Mouse (Mus musculus): ENCODE measurements around the gene Slain2. TPM values are rescaled to one million over a fixed set of nuclear protein-coding genes. Genes with fewer than 3 reads are reported as not detected.

Slain2 gene
- polyA plus RNA-seq, 1 experiment from 2014 or later = 15.7 TPM

DNA sequence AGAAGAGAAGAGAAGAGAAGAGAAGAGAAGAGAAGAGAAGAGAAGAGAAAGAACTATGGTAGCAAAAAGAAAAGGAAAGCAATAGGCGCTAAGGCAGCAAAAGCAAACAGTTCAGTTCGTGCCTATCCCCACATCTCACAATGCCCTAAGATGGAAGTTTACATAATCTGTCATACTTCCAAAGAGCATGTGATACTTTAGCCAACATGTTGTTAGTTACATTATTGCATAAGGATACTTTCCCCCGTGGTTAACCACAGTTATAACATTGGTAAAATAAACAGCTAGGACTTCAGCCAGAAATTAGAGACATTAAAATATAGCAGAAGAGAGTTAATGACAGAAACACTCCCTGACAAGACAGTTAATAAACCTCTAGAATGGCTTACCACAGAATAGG lies 30.4 kb upstream of the Slain2 start:
- Histone ChIP-seq H3K4me3 (no peak overlapping the region), H3K27me3 (no peaks in the 10 kb centered on the region), H3K4me2 (no peak overlapping the region), H3K36me3 (no peaks in the 10 kb centered on the region), H3K9me3 (no peaks in the 10 kb centered on the region), H3K4me1 (replicated peaks) (no peaks in the 10 kb centered on the region), H3K27ac (no peak overlapping the region), H3K9ac (no peak overlapping the region)
- WGBS = 85% methylated on average over 3 of the region's 3 CpGs
- ATAC-seq (ENCODE audit: low FRiP score) = no peak

DNA sequence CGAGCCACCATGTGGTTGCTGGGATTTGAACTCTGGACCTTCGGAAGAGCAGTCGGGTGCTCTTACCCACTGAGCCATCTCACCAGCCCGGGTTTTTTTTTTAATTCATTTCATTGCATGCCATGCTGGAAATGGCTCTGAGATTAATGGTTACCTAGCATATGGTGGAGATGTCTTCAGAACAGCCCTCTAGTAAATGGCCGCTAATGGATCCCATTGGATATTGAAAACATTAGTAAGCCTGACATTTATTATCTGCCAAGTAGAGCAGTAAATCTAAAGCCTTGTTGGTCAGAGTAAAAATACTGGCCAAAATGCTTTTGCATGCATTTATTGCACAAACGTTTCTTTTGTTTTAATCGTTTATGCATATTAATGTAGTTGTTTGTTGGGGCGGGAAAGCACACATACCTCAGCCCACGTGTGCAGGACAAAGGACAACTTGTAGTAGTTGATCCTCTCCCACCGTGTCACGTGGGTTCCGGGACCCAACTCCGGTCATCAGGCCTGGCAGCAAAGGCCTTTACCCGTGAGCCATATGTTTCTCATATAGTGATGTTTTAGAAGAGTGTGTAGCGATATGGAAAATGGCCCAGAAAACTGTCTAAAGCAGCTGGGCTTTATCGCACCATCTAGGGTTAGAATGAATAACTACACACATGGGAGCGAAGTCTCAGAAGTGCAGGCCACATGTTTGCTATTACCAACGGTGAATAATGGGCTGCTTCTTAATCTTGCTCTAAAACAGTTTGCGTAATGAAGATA lies 27.5 kb upstream of the Slain2 start:
- WGBS = 73% methylated on average over 19 of the region's 19 CpGs
- Histone ChIP-seq H3K27ac (no peak overlapping the region), H3K36me3 (no peaks in the 10 kb centered on the region), H3K27me3 (no peaks in the 10 kb centered on the region), H3K9me3 (no peaks in the 10 kb centered on the region), H3K4me3 (no peak overlapping the region), H3K4me1 (replicated peaks) (no peaks in the 10 kb centered on the region), H3K9ac (no peak overlapping the region), H3K4me2 (no peak overlapping the region)
- ATAC-seq (ENCODE audit: low FRiP score) = peak; percentile 65; the same call in 1 of the 2 replicates

DNA sequence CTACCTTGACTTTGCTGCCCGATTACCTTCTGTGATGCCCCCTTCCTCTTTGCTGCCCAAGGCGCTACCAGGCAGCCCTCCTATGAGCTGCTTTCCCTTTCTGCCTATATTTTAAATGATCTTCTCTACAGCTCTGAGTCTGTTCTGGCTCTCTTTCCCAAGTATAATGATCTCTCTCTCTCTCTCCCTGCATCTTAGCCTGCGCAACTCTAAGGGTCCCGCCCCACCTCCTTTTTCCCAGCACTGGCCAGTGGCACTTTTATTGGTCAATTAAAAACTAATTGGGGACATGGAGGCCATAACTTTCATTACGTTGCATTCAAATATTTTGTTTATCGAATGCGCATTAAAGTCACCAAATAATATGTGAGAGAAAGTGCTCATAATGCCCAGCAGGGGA lies 25.8 kb upstream of the Slain2 start:
- H3K27ac ChIP-seq = no peak overlapping the region
- no peaks in the 10 kb centered on the region for H3K27me3 ChIP-seq
- no peak overlapping the region for H3K4me3 ChIP-seq
- no peaks in the 10 kb centered on the region for H3K9me3 ChIP-seq
- H3K36me3 ChIP-seq = no peaks in the 10 kb centered on the region
- ATAC-seq (ENCODE audit: low FRiP score) = no peak
- H3K4me2 ChIP-seq = no peak overlapping the region
- no peaks in the 10 kb centered on the region for H3K4me1 ChIP-seq (replicated peaks)
- 92% methylated on average over 7 of the region's 7 CpGs for WGBS
- no peak overlapping the region for H3K9ac ChIP-seq

DNA sequence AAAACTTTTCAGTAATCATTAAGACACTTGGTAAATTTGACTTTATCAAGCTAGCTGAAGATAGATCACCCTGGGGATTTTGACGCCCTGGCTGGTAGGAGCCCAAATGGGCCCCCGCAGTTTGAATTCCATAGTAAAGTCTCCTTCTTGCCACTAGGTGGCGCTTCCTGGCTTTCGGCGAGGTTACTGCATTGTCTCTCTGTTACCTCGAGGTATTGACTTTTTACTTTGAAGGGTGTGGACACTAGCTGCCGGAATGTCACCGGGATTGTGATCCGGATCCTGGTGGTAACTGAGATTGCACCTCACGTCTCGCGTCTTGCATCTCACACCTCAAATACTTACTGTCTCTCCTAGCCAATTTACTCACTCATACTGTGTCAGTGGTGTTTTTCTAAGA lies 22.6 kb upstream of the Slain2 start:
- H3K9ac ChIP-seq = no peak overlapping the region
- 0 out of 2 replicates have a peak, but pooled peaks have one; percentile 39 for ATAC-seq (ENCODE audit: low FRiP score)
- no peak overlapping the region for H3K27ac ChIP-seq
- H3K4me1 ChIP-seq (replicated peaks) = no peaks in the 10 kb centered on the region
- no peaks in the 10 kb centered on the region for H3K27me3 ChIP-seq
- no peak overlapping the region for H3K4me3 ChIP-seq
- H3K36me3 ChIP-seq = no peaks in the 10 kb centered on the region
- WGBS = 5% methylated on average over 12 of the region's 12 CpGs
- H3K9me3 ChIP-seq = no peaks in the 10 kb centered on the region
- no peak overlapping the region for H3K4me2 ChIP-seq

DNA sequence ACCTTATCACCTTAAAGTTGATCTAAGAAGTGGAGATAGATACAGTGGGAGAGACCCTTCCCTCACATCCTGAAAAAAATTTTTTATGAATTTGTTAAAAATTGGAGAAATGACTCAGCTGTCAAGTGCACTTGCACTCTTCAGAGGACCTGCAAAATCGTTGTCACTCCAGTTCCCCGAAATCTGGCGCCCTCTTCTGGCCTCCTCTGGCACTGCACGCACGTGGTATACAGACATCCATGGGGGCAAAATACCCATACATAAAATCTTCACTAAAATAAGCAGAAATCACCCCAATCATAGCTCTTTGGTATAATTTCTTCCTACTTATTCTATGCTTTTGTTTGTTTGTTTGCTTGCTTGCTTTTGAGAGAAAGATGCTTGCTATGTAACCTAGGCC lies 20.1 kb upstream of the Slain2 start:
- Histone ChIP-seq H3K9me3 (no peaks in the 10 kb centered on the region), H3K4me3 (no peak overlapping the region), H3K27me3 (no peaks in the 10 kb centered on the region), H3K9ac (no peak overlapping the region), H3K4me1 (replicated peaks) (no peaks in the 10 kb centered on the region), H3K27ac (no peak overlapping the region), H3K36me3 (no peaks in the 10 kb centered on the region), H3K4me2 (no peak overlapping the region)
- ATAC-seq (ENCODE audit: low FRiP score) = no peak
- 62% methylated on average over 5 of the region's 5 CpGs for WGBS

DNA sequence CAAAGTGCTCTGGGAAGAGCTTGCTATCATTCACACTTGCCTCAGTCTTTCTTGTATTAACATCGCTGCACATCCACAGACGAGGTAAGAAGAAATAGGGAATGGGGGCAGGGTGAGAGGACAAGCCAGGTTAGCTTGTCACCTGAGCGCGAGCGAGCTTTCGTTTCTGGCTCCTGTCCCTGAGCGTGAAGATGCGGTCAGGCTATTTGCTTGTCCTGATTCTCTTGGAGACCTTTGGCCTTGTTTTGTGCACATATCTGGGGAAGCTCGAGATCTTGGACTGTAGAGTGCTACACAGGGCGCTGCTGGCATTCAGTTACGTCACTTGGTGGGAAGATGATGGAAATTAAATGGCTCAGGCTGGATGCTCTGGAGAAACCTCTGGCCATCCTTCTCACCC lies 18.8 kb upstream of the Slain2 start:
- Histone ChIP-seq H3K4me2 (no peak overlapping the region), H3K9ac (no peak overlapping the region), H3K9me3 (no peaks in the 10 kb centered on the region), H3K4me1 (replicated peaks) (no peaks in the 10 kb centered on the region), H3K4me3 (no peak overlapping the region), H3K27ac (no peak overlapping the region), H3K27me3 (no peaks in the 10 kb centered on the region), H3K36me3 (no peaks in the 10 kb centered on the region)
- ATAC-seq (ENCODE audit: low FRiP score) = no peak
- 93% methylated on average over 11 of the region's 11 CpGs for WGBS

DNA sequence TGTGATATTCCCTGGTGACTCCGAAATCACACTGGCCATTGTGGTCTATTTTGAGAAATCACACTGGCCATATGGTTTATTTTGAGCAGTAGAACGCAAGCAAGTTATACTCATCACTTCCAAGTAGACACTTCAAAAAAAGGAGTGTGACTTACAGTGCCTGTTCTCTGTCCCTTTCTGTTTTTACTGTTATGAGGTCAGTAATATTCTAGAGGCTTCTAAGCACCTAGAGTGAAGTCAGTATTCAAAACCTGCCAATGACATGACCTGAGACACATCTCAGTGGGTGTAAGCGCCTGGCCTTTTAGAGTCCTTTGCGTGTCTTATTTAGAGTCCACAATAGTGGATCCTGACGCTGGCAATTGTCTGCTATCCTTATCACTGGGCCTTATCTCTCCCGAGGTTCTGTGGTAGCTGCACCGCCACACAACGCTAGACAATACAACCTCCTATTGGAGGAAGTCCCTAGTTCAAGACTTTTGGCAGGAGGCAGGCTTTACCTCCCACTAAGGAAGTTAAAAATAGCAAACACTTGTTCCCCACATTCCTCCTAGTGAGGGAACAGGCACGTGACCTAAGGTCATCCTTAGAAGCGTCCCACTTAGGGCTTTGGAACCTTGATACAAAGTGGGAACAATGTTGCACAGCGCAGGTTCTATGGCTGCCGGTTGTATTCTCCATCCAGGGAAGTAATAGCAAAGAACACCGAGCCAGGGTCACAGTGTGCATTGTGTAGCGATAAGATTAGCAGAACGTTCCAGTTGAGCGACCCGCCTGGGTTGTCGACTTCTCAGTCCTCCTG lies 17.4 kb upstream of the Slain2 start:
- H3K9ac ChIP-seq = no peak overlapping the region

DNA sequence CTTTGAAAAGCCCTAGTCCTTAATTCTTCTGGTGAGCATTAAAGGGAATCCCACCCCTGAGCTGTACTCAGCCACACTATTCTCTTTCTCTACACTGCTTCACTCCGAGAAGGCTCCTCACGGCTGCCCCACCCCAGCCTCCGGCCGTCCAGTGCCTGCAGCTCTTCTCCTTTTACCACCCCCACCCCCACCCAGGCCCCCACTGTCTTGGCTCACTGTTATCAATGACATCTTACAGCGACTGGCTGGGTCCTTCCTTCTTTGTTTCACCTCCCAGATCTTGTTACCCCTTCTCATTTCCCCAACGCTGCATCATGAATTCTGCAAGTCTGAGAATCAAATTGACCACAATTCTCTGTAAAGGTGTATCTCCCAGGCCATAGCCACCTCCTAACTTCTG lies 16.1 kb upstream of the Slain2 start:
- Histone ChIP-seq H3K4me3 (no peak overlapping the region), H3K9ac (no peak overlapping the region), H3K4me2 (no peak overlapping the region), H3K36me3 (no peaks in the 10 kb centered on the region), H3K27me3 (no peaks in the 10 kb centered on the region), H3K4me1 (replicated peaks) (no peaks in the 10 kb centered on the region), H3K9me3 (no peaks in the 10 kb centered on the region), H3K27ac (no peak overlapping the region)
- 66% methylated on average over 6 of the region's 6 CpGs for WGBS
- ATAC-seq (ENCODE audit: low FRiP score) = no peak

More for the DNA sequence above, 17.4 kb upstream of the Slain2 start:
- Histone ChIP-seq H3K4me2 (no peak overlapping the region), H3K36me3 (no peaks in the 10 kb centered on the region), H3K4me3 (no peak overlapping the region), H3K9me3 (no peaks in the 10 kb centered on the region), H3K27ac (no peak overlapping the region), H3K27me3 (no peaks in the 10 kb centered on the region), H3K4me1 (replicated peaks) (no peaks in the 10 kb centered on the region)
- ATAC-seq (ENCODE audit: low FRiP score) = no peak
- WGBS = 82% methylated on average over 18 of the region's 18 CpGs

DNA sequence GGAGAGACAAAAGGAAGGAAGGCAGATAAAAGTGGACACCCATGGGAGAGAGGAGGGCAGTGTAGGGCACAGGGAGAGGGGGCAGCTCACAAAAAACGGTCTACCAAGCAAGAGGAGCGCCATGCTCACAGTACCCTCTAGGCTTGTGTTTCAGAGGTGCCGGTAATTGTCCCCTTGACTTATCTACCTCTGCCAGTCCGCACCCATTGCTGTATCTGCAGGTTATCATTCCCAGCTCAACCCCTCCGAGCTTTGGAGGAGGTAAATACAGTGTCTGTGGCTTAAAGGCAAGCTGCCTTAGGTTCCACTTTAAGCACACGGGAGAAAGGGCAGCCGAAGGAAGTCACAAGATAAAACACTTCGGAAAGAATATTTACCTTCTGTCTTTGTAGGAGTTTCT lies 14.8 kb upstream of the Slain2 start:
- no peak overlapping the region for H3K9ac ChIP-seq
- no peaks in the 10 kb centered on the region for H3K9me3 ChIP-seq
- no peak overlapping the region for H3K4me2 ChIP-seq
- H3K4me3 ChIP-seq = no peak overlapping the region
- 90% methylated on average over 8 of the region's 8 CpGs for WGBS
- H3K27ac ChIP-seq = no peak overlapping the region
- no peaks in the 10 kb centered on the region for H3K4me1 ChIP-seq (replicated peaks)
- no peaks in the 10 kb centered on the region for H3K36me3 ChIP-seq
- no peaks in the 10 kb centered on the region for H3K27me3 ChIP-seq
- no peak for ATAC-seq (ENCODE audit: low FRiP score)

DNA sequence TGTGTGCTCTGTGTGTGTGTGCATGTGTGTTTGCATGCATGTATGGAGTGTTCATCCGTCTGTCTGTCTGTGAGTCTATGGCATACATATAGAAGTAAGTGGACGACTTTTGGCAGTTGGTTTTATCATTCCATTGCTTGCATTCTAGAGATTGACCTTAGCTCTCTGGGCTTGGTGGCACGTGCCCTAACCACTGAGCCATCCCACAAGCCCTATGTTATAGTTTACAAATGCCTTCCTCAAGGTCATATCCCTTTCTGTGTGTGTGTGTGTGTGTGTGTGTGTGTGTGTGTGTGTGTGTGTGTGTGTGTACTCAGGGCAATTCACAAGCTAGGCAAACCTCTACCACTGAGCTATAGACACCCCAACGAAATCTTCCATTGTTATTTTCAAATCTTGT lies 12.2 kb upstream of the Slain2 start:
- H3K9me3 ChIP-seq = no peaks in the 10 kb centered on the region
- WGBS = 79% methylated on average over 4 of the region's 4 CpGs
- no peaks in the 10 kb centered on the region for H3K27me3 ChIP-seq
- no peaks in the 10 kb centered on the region for H3K36me3 ChIP-seq
- H3K4me3 ChIP-seq = no peak overlapping the region
- no peak overlapping the region for H3K4me2 ChIP-seq
- no peak overlapping the region for H3K9ac ChIP-seq
- no peaks in the 10 kb centered on the region for H3K4me1 ChIP-seq (replicated peaks)
- no peak for ATAC-seq (ENCODE audit: low FRiP score)
- no peak overlapping the region for H3K27ac ChIP-seq

DNA sequence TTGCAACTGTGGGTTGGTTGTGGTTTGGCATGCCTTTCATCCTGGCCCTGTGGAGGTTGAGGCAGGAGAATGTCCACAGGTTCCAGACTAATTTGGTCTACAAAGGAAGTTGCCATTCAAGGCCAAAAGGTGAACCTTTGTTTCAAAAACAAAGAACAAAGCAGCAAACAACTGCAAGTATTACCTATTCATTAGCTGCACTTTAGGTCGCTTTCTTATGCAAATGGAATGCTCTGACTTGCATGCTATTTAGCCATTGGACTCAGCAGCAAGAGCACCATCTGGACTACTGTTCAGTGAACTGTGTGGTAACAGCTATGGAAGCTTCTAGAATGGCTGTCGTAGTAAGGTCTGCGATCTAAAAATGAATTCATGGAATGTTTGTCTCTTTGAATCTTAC lies 11.8 kb upstream of the Slain2 start:
- no peak for ATAC-seq (ENCODE audit: low FRiP score)
- Histone ChIP-seq H3K27ac (no peak overlapping the region), H3K9me3 (no peaks in the 10 kb centered on the region), H3K9ac (no peak overlapping the region), H3K27me3 (no peaks in the 10 kb centered on the region), H3K4me2 (no peak overlapping the region), H3K36me3 (no peaks in the 10 kb centered on the region), H3K4me1 (replicated peaks) (no peaks in the 10 kb centered on the region), H3K4me3 (no peak overlapping the region)
- WGBS = 31% methylated on average over 3 of the region's 3 CpGs

DNA sequence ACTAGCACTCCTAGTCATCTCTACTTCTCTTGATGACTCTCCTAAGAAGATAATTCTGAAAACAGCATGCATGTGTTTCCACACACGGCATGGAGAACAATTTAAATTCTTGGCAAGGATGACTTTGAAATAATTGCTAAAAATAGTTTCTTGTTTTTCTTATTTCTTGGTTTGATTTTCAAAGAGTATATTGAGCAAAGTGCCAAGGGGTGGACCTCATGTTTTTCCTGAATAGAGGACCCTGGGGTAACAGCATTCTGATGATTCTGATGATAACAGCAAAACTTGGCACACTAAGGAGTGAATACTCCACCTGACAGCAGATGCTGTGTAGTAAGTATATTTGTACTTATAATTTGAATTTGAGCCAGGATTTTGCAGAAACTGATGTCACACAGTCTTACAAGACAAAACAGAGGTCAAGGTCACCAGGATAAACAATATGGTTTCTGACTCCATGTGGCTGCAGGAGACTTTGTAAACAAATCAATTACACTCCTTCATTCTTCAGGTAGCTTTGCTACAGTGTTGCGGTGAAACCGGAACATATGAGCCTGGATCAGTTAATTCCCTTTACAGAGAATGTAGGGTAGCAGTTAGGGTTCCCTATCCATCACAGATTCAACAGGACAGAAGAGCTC lies 11.1 kb upstream of the Slain2 start:
- Histone ChIP-seq H3K4me2 (no peak overlapping the region), H3K36me3 (no peaks in the 10 kb centered on the region), H3K4me1 (replicated peaks) (no peaks in the 10 kb centered on the region), H3K27ac (no peak overlapping the region), H3K4me3 (no peak overlapping the region), H3K9me3 (no peaks in the 10 kb centered on the region), H3K9ac (no peak overlapping the region), H3K27me3 (no peaks in the 10 kb centered on the region)
- ATAC-seq (ENCODE audit: low FRiP score) = no peak
- 91% methylated on average over 3 of the region's 3 CpGs for WGBS

Measured in hindbrain, embryonic 13.5 days (tissue).